Mouse (Mus musculus): ENCODE results near the gene Fam78b.

The Fam78b gene

GRCm38 (mm10) chr1:167034435-167034834 is 33.2 kb downstream of the Fam78b start:
- DNase-seq = peak; percentile 6

- no peak for DNase-seq
Measured at GRCm38 (mm10) chr1:167042558-167042957, 41.3 kb downstream of the Fam78b start.

- no peak for DNase-seq
Measured at GRCm38 (mm10) chr1:167046169-167046927, 45.1 kb downstream of the Fam78b start.

- no peak for DNase-seq
Measured at GRCm38 (mm10) chr1:167050859-167051258, 49.6 kb downstream of the Fam78b start.

GRCm38 (mm10) chr1:167054029-167054428 is 52.8 kb downstream of the Fam78b start:
- DNase-seq = no peak

GRCm38 (mm10) chr1:167057543-167057942 is 56.3 kb downstream of the Fam78b start:
- DNase-seq = no peak

GRCm38 (mm10) chr1:167059550-167060285 is 58.5 kb downstream of the Fam78b start:
- DNase-seq = no peak

- no peak for DNase-seq
Measured at GRCm38 (mm10) chr1:167063971-167064370, 62.8 kb downstream of the Fam78b start.

- no peak for DNase-seq
Measured at GRCm38 (mm10) chr1:167065541-167065940, 64.3 kb downstream of the Fam78b start.

- no peak for DNase-seq
Measured at GRCm38 (mm10) chr1:167065986-167066385, 64.8 kb downstream of the Fam78b start.

- no peak for DNase-seq
Measured at GRCm38 (mm10) chr1:167066933-167067341, 65.7 kb downstream of the Fam78b start.

GRCm38 (mm10) chr1:167069741-167070140 is 68.5 kb downstream of the Fam78b start:
- DNase-seq = no peak

- DNase-seq = no peak
Measured at GRCm38 (mm10) chr1:167070306-167070705, 69.1 kb downstream of the Fam78b start.

GRCm38 (mm10) chr1:167075726-167076125 is 74.5 kb downstream of the Fam78b start:
- no peak for DNase-seq

- DNase-seq = no peak
Measured at GRCm38 (mm10) chr1:167079476-167079875, 78.3 kb downstream of the Fam78b start.

- DNase-seq = no peak
Measured at GRCm38 (mm10) chr1:167081946-167082345, 80.7 kb downstream of the Fam78b start.

- no peak for DNase-seq
Measured at GRCm38 (mm10) chr1:167082506-167083100, 81.4 kb downstream of the Fam78b start.

- DNase-seq = no peak
Measured at GRCm38 (mm10) chr1:167083181-167083580, 82.0 kb downstream of the Fam78b start.

- DNase-seq = no peak
Measured at GRCm38 (mm10) chr1:167084330-167084729, 83.1 kb downstream of the Fam78b start.

GRCm38 (mm10) chr1:167085461-167085860 is 84.2 kb downstream of the Fam78b start:
- DNase-seq = no peak

GRCm38 (mm10) chr1:167090466-167090865 is 89.2 kb downstream of the Fam78b start:
- no peak for DNase-seq

- no peak for DNase-seq
Measured at GRCm38 (mm10) chr1:167093551-167093950, 92.3 kb downstream of the Fam78b start.

- no peak for DNase-seq
Measured at GRCm38 (mm10) chr1:167094589-167095148, 93.5 kb downstream of the Fam78b start.
